Mouse (Mus musculus) hindbrain, embryonic 12.5 days (tissue): ENCODE measurements around the gene Gatc. TPM values are rescaled to one million over a fixed set of nuclear protein-coding genes. Genes with fewer than 3 reads are reported as not detected.

Source experiments
- ATAC-seq: fragments of 200-750 bp; cut with Nextera tagmentation; 2 replicates; pipeline ENCODE4 v1.8.0; 2017; ENCODE audit warnings: moderate TSS enrichment; ENCODE audit not compliant: low FRiP score
- H3K27ac ChIP-seq: fragments of 300-500 bp; sonication (generic); 2 replicates; pipeline ENCODE4 v1.5.1; 2016; ENCODE audit warnings: mild to moderate bottlenecking
- H3K27me3 ChIP-seq: fragments of 300-500 bp; sonication (generic); 2 replicates; pipeline ENCODE4 v1.6.1; 2016; ENCODE audit warnings: mild to moderate bottlenecking
- H3K36me3 ChIP-seq: fragments of 300-500 bp; sonication (generic); 2 replicates; pipeline ENCODE4 v1.6.1; 2016; ENCODE audit warnings: mild to moderate bottlenecking
- H3K4me1 ChIP-seq: fragments of 300-500 bp; sonication (generic); 2 replicates; pipeline ENCODE4 v1.6.1; 2016
- H3K4me2 ChIP-seq: fragments of 300-500 bp; sonication (generic); replicated peaks from 2 replicates; pipeline ENCODE4 v1.6.1; 2016; ENCODE audit warnings: mild to moderate bottlenecking
- H3K4me3 ChIP-seq: fragments of 300-500 bp; sonication (generic); 2 replicates; pipeline ENCODE4 v1.5.1; 2016; ENCODE audit warnings: mild to moderate bottlenecking
- H3K9ac ChIP-seq: fragments of 300-500 bp; sonication (generic); 2 replicates; pipeline ENCODE4 v1.6.1; 2016; ENCODE audit warnings: mild to moderate bottlenecking, moderate library complexity
- H3K9me3 ChIP-seq: fragments of 300-500 bp; sonication (generic); replicated peaks from 2 replicates; pipeline ENCODE4 v1.6.1; 2016; ENCODE audit warnings: mild to moderate bottlenecking
- WGBS: fragments of 180-500 bp; shearing (Covaris S2); methylation state at CpG from one replicate; pipeline ENCODE4 v1.1.7; 2016; 5-methylcytosine and 5-hydroxymethylcytosine counted together
- polyA plus RNA-seq: library from polyadenylated mRNA; unstranded; fragments of >200 nt; fragmentation: Nextera tagmentation; extraction: Ambion mirVana; gene quantifications from 2 replicates; pipeline ENCODE4 v1.2.1, GENCODE M21; 2016

Gatc gene
- polyA plus RNA-seq, 1 experiment from 2014 or later, result 31.6 TPM

- peak; percentile 98 for ATAC-seq
- peak within 1 kb of the TSS; percentile 90 for H3K9ac ChIP-seq
- H3K27me3 ChIP-seq, result peaks cover 7% of the 10 kb centered on the region
- H3K4me2 ChIP-seq, result peak within 1 kb of the TSS; percentile 65
- peak within 1 kb of the TSS; percentile 89 for H3K4me3 ChIP-seq
- H3K36me3 ChIP-seq, result peaks cover 31% of the 10 kb centered on the region
- H3K27ac ChIP-seq, result peak within 1 kb of the TSS; percentile 95
- under 1% methylated on average over 63 of the region's 66 CpGs for WGBS
- H3K4me1 ChIP-seq, result peaks cover 25% of the 10 kb centered on the region
- no peaks in the 10 kb centered on the region for H3K9me3 ChIP-seq
Observed at GRCm38 (mm10) chr5:115300792-115301614, 40.0 kb downstream of the Gatc start, which contains the start of gene Dynll1. Dynll1 (minus strand) TSS chr5:115300999.

GRCm38 (mm10) chr5:115300035-115300744, 40.8 kb downstream of the Gatc start:
- peaks cover 39% of the 10 kb centered on the region for H3K36me3 ChIP-seq
- H3K4me1 ChIP-seq, result peaks cover 25% of the 10 kb centered on the region
- peak overlapping the region; percentile 89 for H3K4me3 ChIP-seq
- WGBS, result 1% methylated on average over 46 of the region's 46 CpGs
- H3K4me2 ChIP-seq, result peak overlapping the region; percentile 65
- peak; percentile 1; the same call in 1 of the 2 replicates for ATAC-seq
- H3K9me3 ChIP-seq, result no peaks in the 10 kb centered on the region
- peaks cover 7% of the 10 kb centered on the region for H3K27me3 ChIP-seq
- peak overlapping the region; percentile 90 for H3K9ac ChIP-seq
- peak overlapping the region; percentile 95 for H3K27ac ChIP-seq

GRCm38 (mm10) chr5:115296347-115296746, 44.6 kb downstream of the Gatc start:
- 89% methylated on average over 10 of the region's 10 CpGs for WGBS
- peaks cover 20% of the 10 kb centered on the region for H3K4me1 ChIP-seq
- ATAC-seq, result no peak
- no peak overlapping the region for H3K4me3 ChIP-seq
- no peak overlapping the region for H3K9ac ChIP-seq
- no peaks in the 10 kb centered on the region for H3K27me3 ChIP-seq
- no peaks in the 10 kb centered on the region for H3K9me3 ChIP-seq
- H3K27ac ChIP-seq, result no peak overlapping the region
- peaks cover 61% of the 10 kb centered on the region for H3K36me3 ChIP-seq
- H3K4me2 ChIP-seq, result no peak overlapping the region

- Histone ChIP-seq H3K9me3 (no peaks in the 10 kb centered on the region), H3K4me1 (peaks cover 13% of the 10 kb centered on the region), H3K4me3 (no peak overlapping the region), H3K27ac (no peak overlapping the region), H3K4me2 (no peak overlapping the region), H3K27me3 (no peaks in the 10 kb centered on the region), H3K36me3 (peaks cover 79% of the 10 kb centered on the region), H3K9ac (no peak overlapping the region)
- WGBS, result 91% methylated on average over 8 of the region's 8 CpGs
- ATAC-seq, result no peak
Observed at GRCm38 (mm10) chr5:115294173-115294572, 46.8 kb downstream of the Gatc start.

- ATAC-seq, result no peak
- Histone ChIP-seq H3K9ac (no peak overlapping the region), H3K4me2 (no peak overlapping the region), H3K27ac (no peak overlapping the region), H3K36me3 (peaks cover 46% of the 10 kb centered on the region), H3K9me3 (no peaks in the 10 kb centered on the region), H3K27me3 (no peaks in the 10 kb centered on the region), H3K4me1 (peaks cover 6% of the 10 kb centered on the region), H3K4me3 (no peak overlapping the region)
- WGBS, result 96% methylated on average over 3 of the region's 3 CpGs
Observed at GRCm38 (mm10) chr5:115284735-115285134, 56.2 kb downstream of the Gatc start.

Other genes with a start within 250 kb of the Gatc start
- 22.3 and 30.3 TPM in 2 replicates for gene Gm10401, start 242.9 kb downstream of the Gatc start, polyA plus RNA-seq
- gene Acads, start 221.8 kb downstream of the Gatc start, polyA plus RNA-seq, result 38.7 and 41.9 TPM in 2 replicates
- 57.5 and 62.0 TPM in 2 replicates for gene Unc119b, start 206.2 kb downstream of the Gatc start, polyA plus RNA-seq
- gene Mlec, start 183.0 kb downstream of the Gatc start, polyA plus RNA-seq, result 65.0 and 72.9 TPM in 2 replicates
- gene Cabp1, start 146.8 kb downstream of the Gatc start, polyA plus RNA-seq, result 10.3 and 10.5 TPM in 2 replicates
- 78.6 and 90.5 TPM in 2 replicates for gene Pop5, start 105.3 kb downstream of the Gatc start, polyA plus RNA-seq
- gene Rnf10, start 68.3 kb downstream of the Gatc start, polyA plus RNA-seq, result 197 and 202 TPM in 2 replicates
- gene Coq5, start 61.5 kb downstream of the Gatc start, polyA plus RNA-seq, result 48.1 and 51.3 TPM in 2 replicates
- gene Dynll1, start 40.2 kb downstream of the Gatc start, polyA plus RNA-seq, result 1,295 and 1,383 TPM in 2 replicates
- gene Srsf9, start 14.0 kb downstream of the Gatc start, polyA plus RNA-seq, result 306 and 309 TPM in 2 replicates
- gene Triap1, start within 50 bp of the Gatc start, polyA plus RNA-seq, result 49.5 and 54.5 TPM in 2 replicates
- gene Cox6a1, start 7.8 kb upstream of the Gatc start, polyA plus RNA-seq, result 728 and 823 TPM in 2 replicates
- 128 and 131 TPM in 2 replicates for gene Msi1, start 88.4 kb upstream of the Gatc start, polyA plus RNA-seq
- gene Pla2g1b, start 125.1 kb upstream of the Gatc start, polyA plus RNA-seq, result not detected in 2 replicates
- gene Sirt4, start 143.5 kb upstream of the Gatc start, polyA plus RNA-seq, result 23.1 and 24.7 TPM in 2 replicates
- 34.0 and 39.2 TPM in 2 replicates for gene Pxn, start 165.5 kb upstream of the Gatc start, polyA plus RNA-seq
- gene Rplp0, start 218.3 kb upstream of the Gatc start, polyA plus RNA-seq, result 819 and 900 TPM in 2 replicates
- 57.6 and 62.5 TPM in 2 replicates for gene Gcn1l1, start 224.1 kb upstream of the Gatc start, polyA plus RNA-seq